Mouse (Mus musculus) adrenal gland, postnatal 25 days (tissue): Measurements from ENCODE around the gene Slc36a1. TPM values are rescaled to one million over a fixed set of nuclear protein-coding genes. Genes with fewer than 3 reads are reported as not detected.

Experiments
- DNase-seq: peaks from one replicate; pipeline ENCODE4 v3.0.0; 2021; ENCODE audit warnings: mixed read lengths
- total RNA-seq: library from RNA; stranded (reverse); gene quantifications from 2 replicates; pipeline ENCODE4 v1.2.3, GENCODE M21; 2021

The Slc36a1 gene
- total RNA-seq, 1 experiment from 2014 or later = 26.4 TPM

DNA sequence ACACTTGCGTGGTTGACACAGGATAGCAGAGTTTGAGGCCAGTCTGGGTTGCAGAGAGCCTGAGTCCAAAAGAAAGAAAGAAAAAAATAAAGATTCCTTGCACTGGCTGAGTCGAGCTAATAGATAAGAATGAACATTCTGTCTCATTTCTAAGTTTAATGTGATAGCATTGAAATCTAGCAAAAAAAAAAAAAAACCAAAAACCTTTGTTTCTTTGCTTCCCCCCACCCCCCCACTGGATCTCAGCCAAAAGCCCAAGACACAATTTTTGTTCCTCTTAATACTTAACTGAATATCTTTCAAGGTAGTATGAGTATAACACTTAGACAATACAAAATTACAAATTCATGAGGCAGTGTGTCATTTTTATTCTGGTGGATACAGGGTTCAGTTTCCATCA, 4.9 kb downstream of the Slc36a1 start:
- no peak for DNase-seq

DNA sequence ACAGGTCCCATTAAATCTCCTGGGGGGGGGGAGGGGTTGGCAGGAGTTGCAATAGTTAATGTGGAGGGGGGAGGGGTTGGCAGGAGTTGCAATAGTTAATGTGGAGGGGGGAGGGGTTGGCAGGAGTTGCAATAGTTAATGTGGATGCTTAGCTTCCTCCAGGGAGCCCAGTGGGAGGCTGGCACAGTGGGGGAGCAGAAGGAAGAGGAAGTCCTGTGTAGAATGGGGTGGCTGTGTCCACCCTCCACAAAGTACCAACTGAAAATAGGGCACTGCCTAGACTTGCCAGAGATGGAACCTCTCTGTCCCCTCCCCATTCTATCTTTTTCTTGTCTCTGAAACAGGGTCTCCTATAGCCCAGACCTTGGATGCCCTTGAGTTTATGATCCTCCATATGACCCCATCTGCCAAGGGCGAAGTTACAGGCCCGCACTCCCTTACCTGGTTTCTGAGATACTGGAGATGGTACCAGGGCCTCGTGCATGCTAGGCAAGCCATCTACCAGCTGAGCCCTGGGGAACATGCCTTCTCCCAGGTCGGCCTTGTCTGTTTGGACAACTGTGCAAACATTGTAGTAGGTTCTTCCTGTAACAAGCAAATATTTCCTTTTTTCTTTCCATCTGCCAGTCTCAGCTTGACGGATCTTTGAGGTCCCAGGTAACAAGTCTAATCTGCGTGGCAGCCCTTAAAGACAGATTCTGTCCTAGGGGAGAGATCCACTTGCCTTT, 5.6 kb downstream of the Slc36a1 start:
- no peak for DNase-seq

DNA sequence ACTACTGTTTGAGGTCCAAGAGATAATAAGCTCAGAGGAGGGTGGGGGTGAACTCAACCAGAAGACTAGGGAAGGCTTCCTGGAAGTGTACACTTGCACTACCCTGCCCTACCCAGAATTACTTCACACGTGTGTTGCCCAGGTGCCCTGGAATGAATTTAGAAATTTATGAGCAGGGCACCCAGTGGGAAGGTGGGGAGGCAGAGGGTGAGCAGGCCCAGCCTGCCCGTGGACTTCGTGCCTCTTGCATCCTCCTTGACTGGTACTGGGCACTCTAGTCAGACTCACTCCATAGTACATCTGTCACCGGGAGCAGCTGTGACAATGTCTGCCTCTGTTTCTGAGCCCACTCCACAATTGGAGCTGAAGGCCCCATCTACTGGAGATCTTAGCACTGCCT, 9.4 kb downstream of the Slc36a1 start:
- no peak for DNase-seq

DNA sequence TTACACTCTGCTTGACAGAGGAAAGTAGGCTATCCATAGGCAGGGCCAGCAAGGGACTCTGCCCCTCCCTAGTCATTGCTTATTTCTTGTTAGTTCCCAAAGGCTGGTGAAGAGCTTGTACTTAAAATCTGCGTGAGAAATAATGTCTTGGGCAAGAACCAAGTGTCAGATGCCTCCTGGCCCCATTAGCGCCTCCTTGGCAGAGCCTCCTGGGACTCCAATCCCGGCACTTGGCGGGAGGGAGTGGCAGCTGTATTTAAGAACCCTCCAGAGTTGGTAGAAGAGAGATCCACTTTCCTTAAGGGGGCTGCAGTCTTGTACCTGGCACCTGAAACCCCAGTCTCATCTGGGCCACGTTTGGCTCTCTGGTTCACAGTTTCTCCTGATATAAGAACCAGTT, 10.0 kb downstream of the Slc36a1 start:
- no peak for DNase-seq

- no peak for DNase-seq
These were observed 10.8 kb downstream of the Slc36a1 start for GRCm38 (mm10) chr11:55214978-55215377.

GRCm38 (mm10) chr11:55216061-55216460, 11.9 kb downstream of the Slc36a1 start:
- DNase-seq = no peak

- DNase-seq = no peak
These were observed 12.7 kb downstream of the Slc36a1 start for GRCm38 (mm10) chr11:55216830-55217229.

DNA sequence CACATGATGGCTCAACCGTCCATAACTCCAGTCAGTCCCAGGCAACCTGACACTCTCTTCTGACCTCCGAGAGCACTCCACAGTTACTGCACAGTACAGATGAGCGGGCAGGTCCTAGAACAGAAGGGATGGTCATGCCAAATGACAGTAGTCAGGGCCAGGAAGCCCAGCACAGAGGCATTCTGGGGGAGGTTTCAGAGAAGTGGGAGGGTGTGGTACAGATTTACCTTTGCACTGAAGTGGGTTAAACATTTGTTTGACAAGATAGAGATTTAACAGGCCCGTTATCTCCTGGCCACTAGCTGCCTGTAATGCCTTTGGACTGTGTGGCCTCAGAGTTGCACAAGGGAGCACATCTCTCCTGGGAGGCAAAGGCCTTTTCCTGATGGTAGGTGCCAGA, 13.3 kb downstream of the Slc36a1 start:
- no peak for DNase-seq

DNA sequence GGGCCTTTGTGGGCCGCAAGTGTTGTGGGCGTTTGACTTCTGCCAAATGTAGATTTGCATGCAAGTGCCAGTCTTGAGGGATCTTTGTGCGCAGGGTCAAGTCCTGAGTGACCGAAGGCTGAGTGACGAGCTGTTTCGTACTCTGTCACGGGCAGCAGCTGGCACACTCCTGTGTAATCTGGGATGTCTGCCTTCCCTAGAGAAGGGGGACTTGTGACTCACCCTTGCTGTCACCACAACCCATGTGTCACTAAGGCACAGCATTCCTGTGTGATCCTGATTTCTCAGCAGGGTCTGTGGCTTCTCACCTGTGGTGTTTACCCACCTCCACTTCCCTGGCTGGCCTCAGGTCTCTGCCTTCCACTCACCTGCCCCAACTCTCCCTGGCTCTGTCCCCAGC, 13.7 kb downstream of the Slc36a1 start:
- DNase-seq = no peak

- no peak for DNase-seq
These were observed 14.3 kb downstream of the Slc36a1 start for GRCm38 (mm10) chr11:55218473-55218872.

DNA sequence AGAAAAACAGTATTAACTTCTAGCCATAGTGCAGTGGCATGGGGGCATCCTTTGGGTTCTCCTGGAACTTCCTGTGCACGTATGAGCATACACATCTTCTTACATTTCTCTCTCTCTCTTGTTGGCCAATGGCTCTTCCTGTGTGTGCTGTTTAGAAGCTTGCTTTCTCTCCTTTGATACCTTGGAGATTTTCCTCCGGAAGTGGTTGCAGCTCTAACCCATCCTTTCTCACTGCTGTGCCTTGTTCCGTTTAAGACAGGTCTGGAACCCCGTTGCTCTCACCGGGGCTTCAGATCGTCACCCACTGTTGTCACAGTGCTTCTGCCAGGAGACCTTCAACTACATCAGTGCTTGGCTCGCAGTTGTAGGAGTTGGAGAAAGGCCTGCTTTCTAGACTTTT, 17.2 kb downstream of the Slc36a1 start:
- no peak for DNase-seq

DNA sequence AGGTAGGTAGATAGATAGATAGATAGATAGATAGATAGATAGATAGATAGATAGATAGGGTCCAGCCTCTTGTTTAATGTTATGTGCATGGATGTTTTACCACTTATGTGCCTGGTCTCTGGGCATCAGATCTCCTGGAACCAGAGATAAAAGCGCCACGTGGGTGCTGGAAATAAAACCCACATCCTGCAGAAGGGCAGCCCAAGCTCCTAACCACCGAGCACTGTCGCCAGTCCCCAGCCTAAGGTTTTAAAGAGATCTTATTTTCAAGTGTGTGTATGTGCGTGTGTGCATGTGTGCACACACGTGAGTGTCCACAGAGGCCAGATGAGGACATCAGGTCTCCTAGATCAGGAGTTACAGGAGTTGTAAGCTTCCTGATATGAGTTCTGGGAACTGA, 26.9 kb downstream of the Slc36a1 start:
- no peak for DNase-seq

DNA sequence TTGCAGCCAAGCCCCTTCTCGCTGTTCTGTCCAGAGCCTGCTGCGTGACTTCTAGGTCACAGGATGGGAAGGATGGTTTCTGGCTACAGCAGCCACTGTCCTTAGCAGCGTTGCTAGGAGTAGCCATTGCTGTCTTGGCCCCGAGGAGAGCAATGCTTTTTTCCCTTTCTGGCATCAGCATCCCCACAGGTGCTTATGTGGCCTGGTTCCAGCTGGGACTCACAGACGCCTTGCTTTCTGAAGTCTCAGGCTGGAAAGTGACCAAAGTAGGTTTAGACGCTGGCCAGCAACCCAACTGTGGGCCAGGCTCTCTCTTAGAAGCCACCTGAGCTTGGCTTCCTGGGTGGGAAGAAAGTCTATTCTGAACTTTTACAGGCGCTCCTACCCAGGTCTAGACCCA, 30.1 kb downstream of the Slc36a1 start:
- DNase-seq = no peak

DNA sequence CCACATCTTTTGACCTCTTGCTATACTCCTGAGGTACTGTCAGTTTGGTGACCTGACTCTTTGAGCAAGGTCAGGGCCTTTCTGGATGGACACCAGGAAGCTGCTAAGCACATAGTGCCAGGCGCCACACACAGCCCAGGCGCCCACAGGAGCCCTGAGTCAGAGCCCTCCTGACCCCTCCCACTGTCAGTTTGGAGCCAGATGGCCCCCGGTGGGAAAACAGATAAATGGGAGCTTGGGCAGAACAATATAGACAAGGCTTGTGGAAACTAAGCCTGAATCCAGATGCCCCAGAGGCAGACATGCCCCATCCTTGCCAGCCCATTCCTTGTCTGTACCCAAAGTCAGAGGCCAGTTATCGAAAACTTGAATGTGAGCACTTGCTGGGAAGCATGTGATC, 30.6 kb downstream of the Slc36a1 start:
- DNase-seq = no peak

GRCm38 (mm10) chr11:55236815-55237214, 32.7 kb downstream of the Slc36a1 start:
- no peak for DNase-seq

GRCm38 (mm10) chr11:55239496-55239895, 35.3 kb downstream of the Slc36a1 start:
- DNase-seq = no peak

DNA sequence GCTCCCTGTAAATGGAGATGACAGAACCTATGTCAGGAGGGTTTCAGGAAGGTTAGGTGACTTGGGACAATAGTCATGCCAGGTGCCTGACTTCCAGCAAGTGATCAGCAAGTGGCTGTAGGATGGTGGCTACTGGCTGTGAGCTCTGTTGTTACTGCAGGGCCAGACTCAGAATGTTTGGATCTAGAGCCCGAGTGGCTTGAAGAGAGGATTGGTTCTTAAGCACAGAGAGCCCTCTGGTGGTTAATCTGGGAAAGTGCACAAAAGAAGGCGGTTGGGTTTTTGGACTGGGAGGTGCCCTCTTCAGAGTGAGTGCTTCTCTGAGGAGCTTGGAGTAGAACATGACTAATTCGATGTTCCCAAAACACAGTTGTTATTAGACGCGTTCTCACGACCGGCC, 36.4 kb downstream of the Slc36a1 start:
- peak; percentile 51 for DNase-seq

DNA sequence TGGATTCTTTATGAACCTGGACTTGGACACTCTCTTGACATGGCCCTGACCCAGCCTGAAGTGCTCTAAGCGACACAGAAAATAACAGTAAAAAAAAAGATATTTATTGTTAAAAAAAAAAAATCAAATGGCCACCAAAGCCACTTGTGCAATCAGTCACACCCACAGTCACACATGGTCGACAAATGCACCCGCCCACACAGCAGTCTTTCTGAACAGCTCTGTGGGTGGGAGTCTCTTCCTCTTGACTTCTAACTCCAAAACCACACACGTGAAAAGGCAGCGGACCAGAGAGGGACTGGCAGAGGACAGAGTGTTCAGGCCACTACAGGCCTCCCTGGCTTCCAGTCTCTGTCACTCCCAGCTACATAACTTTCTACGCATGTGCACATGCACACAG, 46.4 kb downstream of the Slc36a1 start:
- DNase-seq = no peak

GRCm38 (mm10) chr11:55253391-55253790, 49.2 kb downstream of the Slc36a1 start:
- DNase-seq = no peak

- DNase-seq = no peak
These were observed 57.0 kb downstream of the Slc36a1 start for GRCm38 (mm10) chr11:55261105-55261504.

DNA sequence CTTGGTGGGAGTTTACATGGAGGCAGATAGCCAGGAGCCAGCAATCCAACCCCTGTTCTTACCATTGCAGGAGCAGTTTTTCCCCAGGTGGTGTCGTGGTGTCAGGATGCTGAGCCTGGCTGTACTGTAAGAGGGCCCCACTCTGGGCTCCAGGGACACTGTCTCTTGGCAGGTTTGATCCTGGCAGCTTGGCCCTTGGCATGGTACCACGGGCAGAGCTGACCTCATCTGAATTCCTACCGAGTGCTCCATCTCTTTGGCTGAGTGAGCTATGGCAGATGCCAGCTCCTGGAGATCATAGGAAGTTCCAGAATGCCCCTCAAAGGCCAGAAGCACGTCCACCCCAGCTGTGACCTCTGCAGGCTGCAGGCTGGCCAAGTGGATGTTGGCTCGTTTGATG, 57.9 kb downstream of the Slc36a1 start:
- DNase-seq = peak; percentile 53

DNA sequence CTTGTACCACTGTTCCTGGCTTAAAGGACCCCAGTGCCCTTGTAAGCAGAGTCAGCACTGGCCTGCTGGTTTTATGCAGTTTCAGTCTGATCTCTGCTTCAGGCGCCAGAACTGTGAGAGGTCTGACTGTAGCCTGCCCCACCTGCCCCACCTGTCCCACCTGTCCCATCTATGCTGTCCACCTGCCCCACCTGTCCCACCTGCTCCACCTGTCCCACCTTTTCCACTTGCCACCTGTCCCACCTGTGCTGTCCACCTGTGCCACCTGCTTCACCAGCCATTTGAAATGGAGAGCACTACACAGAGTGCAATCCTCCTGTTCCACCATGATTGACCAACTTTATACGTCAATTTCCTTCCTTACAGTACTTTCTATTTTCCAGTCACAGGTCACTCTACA, 60.2 kb downstream of the Slc36a1 start:
- DNase-seq = no peak

DNA sequence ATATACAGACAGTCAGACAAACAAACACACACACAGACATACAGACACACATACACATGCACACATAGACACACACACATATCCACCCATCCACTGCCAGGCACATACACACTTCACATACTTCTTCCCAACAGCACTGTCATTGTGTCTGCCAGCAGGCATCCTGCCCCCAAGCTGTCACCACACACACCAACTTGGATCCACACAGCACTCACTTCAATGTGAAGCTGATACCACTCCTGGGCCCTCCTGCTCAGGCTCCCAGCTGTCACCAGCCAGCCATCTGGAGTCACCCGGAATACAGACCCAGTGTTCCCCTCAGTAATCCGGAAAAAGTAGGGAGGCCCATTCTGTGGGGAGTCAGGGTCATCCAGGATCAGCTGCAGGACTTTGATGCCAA, 61.5 kb downstream of the Slc36a1 start:
- DNase-seq = no peak

- DNase-seq = no peak
These were observed 64.4 kb downstream of the Slc36a1 start for GRCm38 (mm10) chr11:55268580-55268979.

- DNase-seq = peak; percentile 55
These were observed 70.6 kb downstream of the Slc36a1 start for GRCm38 (mm10) chr11:55274756-55275155.
